Mouse (Mus musculus): Measurements from ENCODE around the gene Asb18.
A peak's percentile ranks its signal among the peaks of the same experiment; 100 is the strongest.

The Asb18 gene

GRCm38 (mm10) chr1:89971848-89972247 lies 42.6 kb downstream of the Asb18 start:
- no peak for DNase-seq (ENCODE audit: extremely low read depth, low read depth, low spot score)

GRCm38 (mm10) chr1:89969714-89970110 lies 44.8 kb downstream of the Asb18 start:
- no peak for DNase-seq (ENCODE audit: extremely low read depth, low read depth, low spot score)

- no peak for DNase-seq (ENCODE audit: extremely low read depth, low read depth, low spot score)
Measured at GRCm38 (mm10) chr1:89969072-89969713, 45.3 kb downstream of the Asb18 start.

GRCm38 (mm10) chr1:89968111-89968851 lies 46.2 kb downstream of the Asb18 start:
- DNase-seq (ENCODE audit: extremely low read depth, low read depth, low spot score) = no peak

GRCm38 (mm10) chr1:89967585-89967984 lies 46.9 kb downstream of the Asb18 start:
- DNase-seq (ENCODE audit: extremely low read depth, low read depth, low spot score) = no peak

GRCm38 (mm10) chr1:89964426-89964825 lies 50.0 kb downstream of the Asb18 start:
- no peak for DNase-seq (ENCODE audit: extremely low read depth, low read depth, low spot score)

GRCm38 (mm10) chr1:89963296-89963695 lies 51.2 kb downstream of the Asb18 start:
- DNase-seq (ENCODE audit: extremely low read depth, low read depth, low spot score) = no peak

- no peak for DNase-seq (ENCODE audit: extremely low read depth, low read depth, low spot score)
Measured at GRCm38 (mm10) chr1:89962092-89962491, 52.4 kb downstream of the Asb18 start.

GRCm38 (mm10) chr1:89959393-89959792 lies 55.1 kb downstream of the Asb18 start:
- DNase-seq (ENCODE audit: extremely low read depth, low read depth, low spot score) = no peak

GRCm38 (mm10) chr1:89943202-89943601 lies 71.3 kb downstream of the Asb18 start:
- DNase-seq (ENCODE audit: extremely low read depth, low read depth, low spot score) = peak; percentile 1

GRCm38 (mm10) chr1:89942395-89942976 lies 72.0 kb downstream of the Asb18 start:
- DNase-seq (ENCODE audit: extremely low read depth, low read depth, low spot score) = no peak

GRCm38 (mm10) chr1:89941701-89942381 lies 72.6 kb downstream of the Asb18 start:
- DNase-seq (ENCODE audit: extremely low read depth, low read depth, low spot score) = no peak

- no peak for DNase-seq (ENCODE audit: extremely low read depth, low read depth, low spot score)
Measured at GRCm38 (mm10) chr1:89940961-89941524, 73.4 kb downstream of the Asb18 start.

- DNase-seq (ENCODE audit: extremely low read depth, low read depth, low spot score) = no peak
Measured at GRCm38 (mm10) chr1:89939981-89940726, 74.3 kb downstream of the Asb18 start.

- no peak for DNase-seq (ENCODE audit: extremely low read depth, low read depth, low spot score)
Measured at GRCm38 (mm10) chr1:89939596-89939960, 74.9 kb downstream of the Asb18 start.

GRCm38 (mm10) chr1:89938884-89939595 lies 75.4 kb downstream of the Asb18 start:
- no peak for DNase-seq (ENCODE audit: extremely low read depth, low read depth, low spot score)

GRCm38 (mm10) chr1:89935493-89936348 lies 78.7 kb downstream of the Asb18 start:
- no peak for DNase-seq (ENCODE audit: extremely low read depth, low read depth, low spot score)

GRCm38 (mm10) chr1:89934316-89935260 lies 79.9 kb downstream of the Asb18 start:
- DNase-seq (ENCODE audit: extremely low read depth, low read depth, low spot score) = no peak

Data from fat pad, adult 2 months (tissue).